Mouse (Mus musculus): Measurements from ENCODE around the gene Diablo.

- no peak for TF ChIP-seq CTCF (IDR thresholded peaks at IDR 0.05; ENCODE audit: low read depth)
- TF ChIP-seq EP300 (IDR thresholded peaks at IDR 0.05; ENCODE audit: low read depth) = no peak
Observed at GRCm38 (mm10) chr5:123528641-123529040, 4.7 kb upstream of the Diablo start.
